ENCODE assay signal across 8 mouse cellular contexts in genomic region chr11:97781832-97782563, GRCm38 (mm10). TPM values are rescaled to one million over a fixed set of nuclear protein-coding genes. Genes with fewer than 3 reads are reported as not detected.
DNase-seq lines count a peak whose midpoint lies in the region; ATAC-seq lines count a peak whose summit lies in the region.

Gene Rpl23 (minus strand): TSS chr11:97782437.

- peaks cover 21% of the 10 kb centered on the region for H3K4me1 ChIP-seq in hindbrain, embryonic 16.5 days (ENCODE audit: control insufficient read depth, insufficient read depth, low read depth, low read length)

- peak within 1 kb of the TSS; percentile 88 for H3K9ac ChIP-seq in hindbrain, embryonic 16.5 days (ENCODE audit: low read depth, low read length)

- peak within 1 kb of the TSS; percentile 75 for H3K4me3 ChIP-seq in hindbrain, embryonic 16.5 days (ENCODE audit: low read length)
- peak within 1 kb of the TSS; percentile 87 for H3K4me3 ChIP-seq in macrophage (ENCODE audit: inconsistent target)

- peak within 1 kb of the TSS; percentile 73 for H3K4me2 ChIP-seq in hindbrain, embryonic 16.5 days (ENCODE audit: low read length)

- peak within 1 kb of the TSS; percentile 80 for H3K27ac ChIP-seq in hindbrain, embryonic 16.5 days (ENCODE audit: low read depth, low read length)
- H3K27ac ChIP-seq in macrophage: peak within 1 kb of the TSS; percentile 77

- peaks cover 38% of the 10 kb centered on the region for H3K79me2 ChIP-seq in macrophage (ENCODE audit: inconsistent target)

- no peaks in the 10 kb centered on the region for H3K9me3 ChIP-seq in hindbrain, embryonic 16.5 days (ENCODE audit: control insufficient read depth, low read length)

- H3K36me3 ChIP-seq in hindbrain, embryonic 16.5 days (ENCODE audit: control insufficient read depth, insufficient read depth, low read length): peaks cover 26% of the 10 kb centered on the region
- H3K36me3 ChIP-seq in macrophage (ENCODE audit: inconsistent target): peaks cover 31% of the 10 kb centered on the region

- H3K27me3 ChIP-seq in hindbrain, embryonic 16.5 days (replicated peaks; ENCODE audit: control insufficient read depth, insufficient read depth, low read length): no peaks in the 10 kb centered on the region

- peak; percentile 97 for ATAC-seq in hindbrain, embryonic 16.5 days

- WGBS in hindbrain, embryonic 16.5 days: under 1% methylated on average over 65 of the region's 67 CpGs
- 2% methylated on average over 67 of the region's 67 CpGs for WGBS in macrophage (ENCODE audit: missing documents)

- DNase-seq in WW6 (ENCODE audit: low read depth, low spot score): peak; percentile 98
- DNase-seq in cerebellum, postnatal 4 days (ENCODE audit: low spot score in 2 of 2): peak; percentile 99 to 100
- peak; percentile 99 for DNase-seq in gastrocnemius, adult 18-20 months (ENCODE audit: low spot score)
- DNase-seq in left cerebral cortex, adult 18-20 months (ENCODE audit: low spot score in 2 of 2): peak; percentile 100
- peak; percentile 99 for DNase-seq in right cerebral cortex, adult 18-20 months
- DNase-seq in urinary bladder, postnatal 10 days (ENCODE audit: low spot score): peak; percentile 99

RNA-seq across cellular contexts. Expression of gene Rpl23, which starts in this region (rescaled TPM):
- 100 to 1,000 TPM; 426 to 450 TPM for total RNA-seq in gastrocnemius, adult 18-20 months (2021)
- polyA plus RNA-seq in hindbrain, embryonic 16.5 days (2015; fragmentation: Nextera tagmentation; extraction: Ambion mirVana): 252 and 268 TPM in 2 replicates
- 100 to 1,000 TPM; 351 to 356 TPM for total RNA-seq in left cerebral cortex, adult 18-20 months (2021)
- total RNA-seq in macrophage (2018; cell fraction: chromatin; rRNA removed): 100 to 1,000 TPM; 108 to 477 (median 140) TPM
- 1,000 to 10,000 TPM in 6 of 26 experiments, 100 to 1,000 TPM in 20; 449 to 1,138 (median 724) TPM for total RNA-seq in macrophage (2018; cell fraction: cytosol; rRNA removed)
- 100 to 1,000 TPM; 131 to 371 (median 177) TPM for total RNA-seq in macrophage (2018; cell fraction: nucleus; rRNA removed)
- polyA plus RNA-seq in macrophage (2018): 992 to 1,238 TPM (median 1,231 TPM) in 3 replicates

Comparison
In these comparisons a context has a peak if more than half of its experiments do, and no peak if none do; other contexts are left out.
1. Peak in every context shown above with its lines: DNase-seq, ATAC-seq, H3K4me3 ChIP-seq and H3K27ac ChIP-seq.